Mouse (Mus musculus): ENCODE results near the gene Fam76b. TPM values are rescaled to one million over a fixed set of nuclear protein-coding genes. Genes with fewer than 3 reads are reported as not detected.

Fam76b gene
- polyA plus RNA-seq, 1 experiment from 2014 or later = 24.9 TPM

DNA sequence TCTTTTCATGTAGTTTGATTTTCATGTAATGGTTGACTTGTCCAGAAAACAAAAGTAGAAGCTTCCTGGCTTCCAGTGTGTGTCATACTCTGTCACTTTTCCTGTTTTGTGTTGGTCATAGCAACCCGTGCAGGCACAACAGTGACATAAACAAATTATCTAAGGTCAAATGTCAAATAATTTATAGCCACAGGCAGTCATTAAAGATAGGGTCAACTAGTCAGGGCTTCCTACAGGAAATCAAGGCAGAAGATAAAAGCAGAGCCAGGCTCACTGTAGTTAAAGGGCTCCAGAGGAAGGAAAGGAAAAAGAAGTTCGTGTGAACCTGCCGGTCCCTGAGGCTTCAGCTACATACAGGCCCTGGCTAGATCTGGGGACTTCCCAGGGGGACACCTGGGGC is 26.4 kb downstream of the Fam76b start:
- H3K4me1 ChIP-seq (replicated peaks; ENCODE audit: control insufficient read depth, insufficient read depth, low read length) = no peaks in the 10 kb centered on the region
- H3K27me3 ChIP-seq (replicated peaks; ENCODE audit: control insufficient read depth, insufficient read depth, low read length) = no peaks in the 10 kb centered on the region
- no peaks in the 10 kb centered on the region for H3K36me3 ChIP-seq (ENCODE audit: control insufficient read depth, insufficient read depth)
- no peak for ATAC-seq
- no peaks in the 10 kb centered on the region for H3K9me3 ChIP-seq (ENCODE audit: control insufficient read depth, low read length)
- WGBS = 78% methylated on average over 3 of the region's 3 CpGs
- no peak overlapping the region for H3K4me2 ChIP-seq (ENCODE audit: low read length)
- no peak overlapping the region for H3K9ac ChIP-seq (replicated peaks; ENCODE audit: low read depth, low read length)
- H3K27ac ChIP-seq (ENCODE audit: low read length) = no peak overlapping the region
- H3K4me3 ChIP-seq (replicated peaks; ENCODE audit: low read length) = no peak overlapping the region

DNA sequence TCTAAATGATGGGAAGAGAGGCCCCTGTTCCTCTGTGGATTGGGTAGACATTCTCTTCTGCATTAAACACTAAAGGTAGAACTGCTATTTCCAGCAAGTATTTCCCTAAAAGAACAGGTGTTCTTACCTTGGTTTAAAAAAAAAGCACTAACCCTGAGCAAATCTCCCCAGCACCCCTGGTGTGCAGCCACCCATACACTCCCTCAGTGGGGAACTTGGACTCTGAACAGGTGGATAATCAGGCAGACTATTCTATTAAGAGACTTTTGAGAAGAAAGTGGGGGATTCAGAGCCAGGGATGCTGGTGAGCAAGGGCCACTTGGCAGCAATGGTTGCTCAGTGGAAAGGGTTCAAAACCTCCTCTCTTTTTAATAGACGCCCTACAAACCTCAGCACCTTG is 28.7 kb downstream of the Fam76b start:
- H3K27me3 ChIP-seq (replicated peaks; ENCODE audit: control insufficient read depth, insufficient read depth, low read length) = no peaks in the 10 kb centered on the region
- WGBS = 70% methylated on average over 1 of the region's 1 CpGs
- H3K4me3 ChIP-seq (replicated peaks; ENCODE audit: low read length) = no peak overlapping the region
- no peaks in the 10 kb centered on the region for H3K9me3 ChIP-seq (ENCODE audit: control insufficient read depth, low read length)
- no peaks in the 10 kb centered on the region for H3K4me1 ChIP-seq (replicated peaks; ENCODE audit: control insufficient read depth, insufficient read depth, low read length)
- no peaks in the 10 kb centered on the region for H3K36me3 ChIP-seq (ENCODE audit: control insufficient read depth, insufficient read depth)
- H3K9ac ChIP-seq (replicated peaks; ENCODE audit: low read depth, low read length) = no peak overlapping the region
- no peak for ATAC-seq
- H3K4me2 ChIP-seq (ENCODE audit: low read length) = no peak overlapping the region
- no peak overlapping the region for H3K27ac ChIP-seq (ENCODE audit: low read length)

DNA sequence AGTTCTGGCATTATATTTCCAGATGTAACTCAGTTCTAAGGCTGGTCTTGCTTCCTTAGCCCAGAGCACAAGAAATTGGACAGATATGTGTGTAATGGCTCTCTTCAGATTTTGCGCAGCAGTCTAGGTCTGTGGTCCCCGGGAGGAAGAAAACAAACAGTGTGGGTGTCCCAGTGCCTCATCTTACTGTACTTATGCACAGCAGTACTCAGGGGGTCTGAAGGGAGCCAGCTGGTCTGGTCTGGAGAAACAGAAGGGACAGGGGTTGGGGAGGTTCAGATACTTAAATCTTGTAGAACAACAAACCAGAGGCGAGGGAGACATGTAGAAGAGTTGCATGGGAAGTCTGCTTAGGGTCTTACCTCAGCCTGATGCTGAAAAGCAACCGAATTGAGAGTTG is 29.3 kb downstream of the Fam76b start:
- Histone ChIP-seq H3K9me3 (ENCODE audit: control insufficient read depth, low read length) (no peaks in the 10 kb centered on the region), H3K27ac (ENCODE audit: low read length) (no peak overlapping the region), H3K9ac (replicated peaks; ENCODE audit: low read depth, low read length) (no peak overlapping the region), H3K4me2 (ENCODE audit: low read length) (no peak overlapping the region), H3K27me3 (replicated peaks; ENCODE audit: control insufficient read depth, insufficient read depth, low read length) (no peaks in the 10 kb centered on the region), H3K4me1 (replicated peaks; ENCODE audit: control insufficient read depth, insufficient read depth, low read length) (no peaks in the 10 kb centered on the region), H3K36me3 (ENCODE audit: control insufficient read depth, insufficient read depth) (no peaks in the 10 kb centered on the region), H3K4me3 (replicated peaks; ENCODE audit: low read length) (no peak overlapping the region)
- no peak for ATAC-seq
- WGBS = 80% methylated on average over 4 of the region's 4 CpGs

DNA sequence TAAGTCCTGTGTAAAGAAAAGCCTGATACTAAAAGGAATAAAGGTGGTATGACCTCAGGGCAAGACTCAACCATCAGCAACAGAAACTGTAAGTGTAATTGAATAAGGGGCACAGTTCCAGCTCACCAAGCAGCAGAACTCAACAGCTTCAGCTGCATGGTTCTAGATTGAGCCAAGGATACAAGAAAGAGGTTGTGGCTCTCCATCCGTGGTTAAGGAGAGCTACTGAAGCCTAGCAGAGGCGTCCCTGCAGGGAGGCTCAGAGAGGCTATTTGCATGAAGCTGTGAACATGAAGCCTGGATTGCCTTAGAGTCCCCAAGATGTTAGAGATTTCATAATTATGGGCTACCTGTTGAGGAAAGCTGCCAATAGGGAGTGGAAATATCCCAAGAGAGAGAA is 40.1 kb downstream of the Fam76b start:
- WGBS = 79% methylated on average over 2 of the region's 2 CpGs
- no peak overlapping the region for H3K4me2 ChIP-seq (ENCODE audit: low read length)

DNA sequence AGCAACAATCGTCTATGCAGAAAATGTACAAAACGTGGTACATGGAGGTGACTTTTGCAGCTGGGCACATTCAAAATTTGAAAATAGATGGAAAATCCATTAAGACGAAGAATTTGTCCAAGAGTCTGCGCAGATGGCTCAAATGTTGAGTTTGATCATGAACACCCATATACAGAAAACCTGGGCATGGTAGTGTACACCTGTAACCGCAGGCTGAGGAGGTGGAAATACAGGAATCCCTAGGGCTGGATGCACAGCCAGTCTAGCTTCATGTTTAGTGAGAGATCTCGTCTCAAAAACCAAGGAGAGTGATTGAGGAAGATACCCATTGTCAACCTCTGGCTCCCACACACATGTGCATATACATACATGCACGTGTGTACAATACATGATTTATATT is 44.1 kb downstream of the Fam76b start:
- Histone ChIP-seq H3K4me1 (replicated peaks; ENCODE audit: control insufficient read depth, insufficient read depth, low read length) (no peaks in the 10 kb centered on the region), H3K36me3 (ENCODE audit: control insufficient read depth, insufficient read depth) (no peaks in the 10 kb centered on the region), H3K27me3 (replicated peaks; ENCODE audit: control insufficient read depth, insufficient read depth, low read length) (no peaks in the 10 kb centered on the region), H3K4me2 (ENCODE audit: low read length) (no peak overlapping the region), H3K9ac (replicated peaks; ENCODE audit: low read depth, low read length) (no peak overlapping the region), H3K4me3 (replicated peaks; ENCODE audit: low read length) (no peak overlapping the region), H3K9me3 (ENCODE audit: control insufficient read depth, low read length) (no peaks in the 10 kb centered on the region), H3K27ac (ENCODE audit: low read length) (no peak overlapping the region)
- no peak for ATAC-seq
- 87% methylated on average over 7 of the region's 7 CpGs for WGBS

More for the DNA sequence above, 40.1 kb downstream of the Fam76b start:
- Histone ChIP-seq H3K4me3 (replicated peaks; ENCODE audit: low read length) (no peak overlapping the region), H3K4me1 (replicated peaks; ENCODE audit: control insufficient read depth, insufficient read depth, low read length) (no peaks in the 10 kb centered on the region), H3K27me3 (replicated peaks; ENCODE audit: control insufficient read depth, insufficient read depth, low read length) (no peaks in the 10 kb centered on the region), H3K9ac (replicated peaks; ENCODE audit: low read depth, low read length) (no peak overlapping the region), H3K9me3 (ENCODE audit: control insufficient read depth, low read length) (no peaks in the 10 kb centered on the region), H3K27ac (ENCODE audit: low read length) (no peak overlapping the region), H3K36me3 (ENCODE audit: control insufficient read depth, insufficient read depth) (no peaks in the 10 kb centered on the region)
- no peak for ATAC-seq

DNA sequence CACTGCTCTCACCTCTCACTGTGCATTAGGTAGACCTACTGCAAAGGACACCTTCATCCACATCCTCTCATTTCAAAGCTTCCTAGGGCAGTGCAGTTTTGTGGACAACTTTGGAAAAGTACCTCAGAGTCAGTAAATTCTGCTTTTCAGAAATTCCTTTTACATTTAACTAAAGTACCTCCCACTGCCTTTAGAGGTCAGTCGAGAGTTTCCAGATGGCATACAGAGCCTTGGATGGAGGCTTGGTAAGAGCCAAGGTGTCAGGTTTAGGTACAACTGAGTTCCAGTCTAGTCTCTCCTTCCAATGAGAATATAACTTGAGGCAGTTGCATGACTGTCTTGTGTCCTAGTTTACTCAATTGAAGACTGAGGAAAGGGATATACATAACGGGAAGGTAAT is 46.8 kb downstream of the Fam76b start:
- 57% methylated on average over 2 of the region's 2 CpGs for WGBS

DNA sequence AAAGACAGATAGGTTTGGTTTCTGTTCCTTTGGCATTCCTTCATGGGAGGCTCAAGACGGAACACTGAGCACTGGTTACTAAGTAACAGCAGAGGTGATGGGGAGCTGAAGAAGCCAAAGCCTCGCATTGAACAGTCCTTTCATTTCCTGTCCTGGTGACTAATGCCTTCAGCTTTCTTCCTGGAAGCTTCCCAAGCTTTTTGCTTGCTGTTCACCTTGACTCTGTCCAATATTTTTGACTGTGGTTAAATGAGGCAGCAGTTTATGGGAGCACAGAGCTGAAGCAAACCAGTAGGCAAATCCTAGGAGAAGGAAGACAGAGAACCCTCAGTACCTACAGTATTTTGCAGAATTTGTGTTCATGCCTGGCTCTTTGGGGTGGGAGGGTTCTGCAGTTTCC is 47.8 kb downstream of the Fam76b start:
- Histone ChIP-seq H3K36me3 (ENCODE audit: control insufficient read depth, insufficient read depth) (no peaks in the 10 kb centered on the region), H3K27ac (ENCODE audit: low read length) (no peak overlapping the region), H3K9ac (replicated peaks; ENCODE audit: low read depth, low read length) (no peak overlapping the region), H3K4me3 (replicated peaks; ENCODE audit: low read length) (no peak overlapping the region), H3K27me3 (replicated peaks; ENCODE audit: control insufficient read depth, insufficient read depth, low read length) (no peaks in the 10 kb centered on the region), H3K9me3 (ENCODE audit: control insufficient read depth, low read length) (no peaks in the 10 kb centered on the region), H3K4me1 (replicated peaks; ENCODE audit: control insufficient read depth, insufficient read depth, low read length) (no peaks in the 10 kb centered on the region), H3K4me2 (ENCODE audit: low read length) (no peak overlapping the region)
- 62% methylated on average over 2 of the region's 2 CpGs for WGBS
- ATAC-seq = no peak

More for the DNA sequence above, 46.8 kb downstream of the Fam76b start:
- H3K4me1 ChIP-seq (replicated peaks; ENCODE audit: control insufficient read depth, insufficient read depth, low read length) = no peaks in the 10 kb centered on the region
- no peaks in the 10 kb centered on the region for H3K36me3 ChIP-seq (ENCODE audit: control insufficient read depth, insufficient read depth)
- no peak overlapping the region for H3K4me3 ChIP-seq (replicated peaks; ENCODE audit: low read length)
- H3K27ac ChIP-seq (ENCODE audit: low read length) = no peak overlapping the region
- H3K9ac ChIP-seq (replicated peaks; ENCODE audit: low read depth, low read length) = no peak overlapping the region
- no peak for ATAC-seq
- no peaks in the 10 kb centered on the region for H3K9me3 ChIP-seq (ENCODE audit: control insufficient read depth, low read length)
- H3K4me2 ChIP-seq (ENCODE audit: low read length) = no peak overlapping the region
- no peaks in the 10 kb centered on the region for H3K27me3 ChIP-seq (replicated peaks; ENCODE audit: control insufficient read depth, insufficient read depth, low read length)

DNA sequence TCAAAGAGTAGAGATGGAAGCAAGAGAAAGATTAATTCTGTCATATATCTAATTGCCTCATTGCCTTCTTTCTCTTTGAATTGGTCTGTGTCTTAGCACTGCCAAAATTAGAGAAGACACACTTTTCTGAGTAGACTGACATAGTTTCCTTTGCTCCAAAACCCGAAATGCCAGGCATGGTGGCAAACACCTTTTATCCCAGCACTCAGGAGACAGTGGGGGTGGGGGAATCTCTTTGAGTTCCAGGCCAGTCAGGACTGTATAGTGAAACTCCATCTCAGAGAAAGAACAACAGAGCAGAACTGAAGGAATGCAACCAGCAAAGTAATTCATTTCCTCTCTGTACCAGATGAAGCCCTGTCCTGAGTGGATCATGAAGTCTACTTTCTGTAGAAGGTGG is 53.2 kb downstream of the Fam76b start:
- no peak for ATAC-seq
- H3K4me2 ChIP-seq (ENCODE audit: low read length) = no peak overlapping the region
- no peak overlapping the region for H3K4me3 ChIP-seq (replicated peaks; ENCODE audit: low read length)
- no peaks in the 10 kb centered on the region for H3K36me3 ChIP-seq (ENCODE audit: control insufficient read depth, insufficient read depth)
- H3K4me1 ChIP-seq (replicated peaks; ENCODE audit: control insufficient read depth, insufficient read depth, low read length) = no peaks in the 10 kb centered on the region
- WGBS = 63% methylated on average over 1 of the region's 1 CpGs
- H3K9me3 ChIP-seq (ENCODE audit: control insufficient read depth, low read length) = no peaks in the 10 kb centered on the region
- no peaks in the 10 kb centered on the region for H3K27me3 ChIP-seq (replicated peaks; ENCODE audit: control insufficient read depth, insufficient read depth, low read length)
- H3K9ac ChIP-seq (replicated peaks; ENCODE audit: low read depth, low read length) = no peak overlapping the region
- H3K27ac ChIP-seq (ENCODE audit: low read length) = no peak overlapping the region

DNA sequence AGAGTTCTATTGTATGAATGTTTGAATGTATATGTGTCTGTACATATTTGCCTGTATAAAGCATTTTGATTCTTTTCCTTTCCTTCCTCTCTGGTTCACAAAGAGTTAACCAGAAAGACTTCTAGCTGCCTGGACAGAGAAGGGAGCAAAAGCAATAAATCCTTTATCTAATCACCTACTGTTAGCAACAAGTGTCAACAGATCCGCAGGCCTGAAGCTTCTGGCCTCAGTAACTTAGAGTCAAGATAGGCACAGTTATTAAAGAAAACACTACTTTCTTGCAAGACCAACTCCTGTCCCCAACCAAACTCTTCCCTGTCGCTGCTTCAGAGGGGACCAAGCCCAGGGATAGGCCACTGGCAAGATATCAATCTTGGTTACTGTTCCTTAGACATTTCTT is 55.0 kb downstream of the Fam76b start:
- H3K4me3 ChIP-seq (replicated peaks; ENCODE audit: low read length) = no peak overlapping the region
- no peak overlapping the region for H3K4me2 ChIP-seq (ENCODE audit: low read length)
- H3K27me3 ChIP-seq (replicated peaks; ENCODE audit: control insufficient read depth, insufficient read depth, low read length) = no peaks in the 10 kb centered on the region
- H3K36me3 ChIP-seq (ENCODE audit: control insufficient read depth, insufficient read depth) = no peaks in the 10 kb centered on the region
- ATAC-seq = no peak
- no peak overlapping the region for H3K27ac ChIP-seq (ENCODE audit: low read length)
- no peaks in the 10 kb centered on the region for H3K4me1 ChIP-seq (replicated peaks; ENCODE audit: control insufficient read depth, insufficient read depth, low read length)
- 62% methylated on average over 2 of the region's 2 CpGs for WGBS
- no peak overlapping the region for H3K9ac ChIP-seq (replicated peaks; ENCODE audit: low read depth, low read length)
- no peaks in the 10 kb centered on the region for H3K9me3 ChIP-seq (ENCODE audit: control insufficient read depth, low read length)

DNA sequence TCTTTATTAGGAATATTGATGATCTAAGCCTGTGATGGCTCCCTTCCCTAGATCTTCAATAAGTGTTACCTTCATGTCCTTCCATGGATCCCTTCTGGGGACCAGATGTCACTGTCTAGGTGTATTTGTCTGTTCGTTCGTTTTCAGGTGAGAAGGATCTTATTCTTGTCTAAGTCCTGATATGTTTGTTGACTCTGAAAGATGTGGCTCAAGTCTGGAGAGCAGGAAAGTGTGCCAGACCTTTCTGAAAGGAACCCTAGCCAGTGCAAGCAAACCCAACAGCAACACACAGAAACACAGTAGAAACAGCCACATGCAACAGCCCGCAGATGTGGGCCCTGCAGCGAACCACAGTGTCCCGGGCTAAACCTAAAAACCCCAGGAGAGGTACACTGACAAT is 61.5 kb downstream of the Fam76b start:
- Histone ChIP-seq H3K4me3 (replicated peaks; ENCODE audit: low read length) (no peak overlapping the region), H3K36me3 (ENCODE audit: control insufficient read depth, insufficient read depth) (no peaks in the 10 kb centered on the region), H3K4me1 (replicated peaks; ENCODE audit: control insufficient read depth, insufficient read depth, low read length) (peaks cover 8% of the 10 kb centered on the region; the same call in 1 of the 2 replicates), H3K27me3 (replicated peaks; ENCODE audit: control insufficient read depth, insufficient read depth, low read length) (no peaks in the 10 kb centered on the region), H3K9ac (replicated peaks; ENCODE audit: low read depth, low read length) (no peak overlapping the region), H3K9me3 (ENCODE audit: control insufficient read depth, low read length) (0 out of 2 replicates have a peak, but pooled peaks cover 4% of the 10 kb centered on the region), H3K4me2 (ENCODE audit: low read length) (no peak overlapping the region), H3K27ac (ENCODE audit: low read length) (no peak overlapping the region)
- 75% methylated on average over 5 of the region's 5 CpGs for WGBS
- no peak for ATAC-seq
